Mouse (Mus musculus): ENCODE measurements around the gene Mt2. TPM values are rescaled to one million over a fixed set of nuclear protein-coding genes. Genes with fewer than 3 reads are reported as not detected.

The Mt2 gene
- polyA plus RNA-seq, 1 experiment from 2014 or later: 29.8 TPM

GRCm38 (mm10) chr8:94167244-94167643 lies 5.2 kb upstream of the Mt2 start:
- DNase-seq (ENCODE audit: low spot score, missing footprints) (peak; percentile 100), ATAC-seq (ENCODE audit: low FRiP score) (peak; percentile 58)
- Histone ChIP-seq H3K27me3 (ENCODE audit: control insufficient read depth, insufficient read depth, low read length) (peaks cover 22% of the 10 kb centered on the region), H3K4me3 (ENCODE audit: low read depth, low read length) (no peak overlapping the region), H3K4me2 (no peak overlapping the region), H3K36me3 (ENCODE audit: control insufficient read depth, insufficient read depth, low read length) (no peaks in the 10 kb centered on the region), H3K9ac (ENCODE audit: low read length) (no peak overlapping the region), H3K9me3 (ENCODE audit: control insufficient read depth, low read length) (no peaks in the 10 kb centered on the region), H3K27ac (ENCODE audit: low read depth, low read length) (no peak overlapping the region), H3K4me1 (ENCODE audit: control insufficient read depth, insufficient read depth, low read length) (peaks cover 6% of the 10 kb centered on the region)
- WGBS: 2% methylated on average over 6 of the region's 6 CpGs

DNA sequence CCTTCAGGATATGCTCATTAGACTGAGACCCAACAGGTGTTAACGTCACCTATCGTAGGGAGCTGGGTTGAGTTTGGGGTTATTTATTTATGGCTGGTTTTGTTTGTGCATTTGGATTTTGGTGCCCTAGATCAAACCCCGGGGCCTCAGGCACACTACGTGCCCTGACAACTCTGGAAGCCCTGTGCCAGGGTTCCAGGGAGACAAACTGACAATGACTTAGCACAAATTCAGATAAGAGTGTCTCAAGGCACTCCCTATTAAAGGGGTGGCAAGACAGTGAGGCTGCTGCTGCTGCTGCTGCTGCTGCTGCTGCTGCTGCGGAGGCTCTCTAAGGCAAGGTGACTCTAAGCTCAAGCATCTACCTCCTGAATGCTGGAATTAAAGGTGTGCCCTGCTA lies 2.9 kb upstream of the Mt2 start:
- ATAC-seq (ENCODE audit: low FRiP score): no peak
- WGBS: 93% methylated on average over 5 of the region's 5 CpGs
- no peak overlapping the region for H3K4me3 ChIP-seq (ENCODE audit: low read depth, low read length)
- H3K4me1 ChIP-seq (ENCODE audit: control insufficient read depth, insufficient read depth, low read length): peaks cover 16% of the 10 kb centered on the region
- H3K4me2 ChIP-seq: no peak overlapping the region
- H3K36me3 ChIP-seq (ENCODE audit: control insufficient read depth, insufficient read depth, low read length): no peaks in the 10 kb centered on the region
- no peak overlapping the region for H3K27ac ChIP-seq (ENCODE audit: low read depth, low read length)
- no peaks in the 10 kb centered on the region for H3K9me3 ChIP-seq (ENCODE audit: control insufficient read depth, low read length)
- peaks cover 44% of the 10 kb centered on the region for H3K27me3 ChIP-seq (ENCODE audit: control insufficient read depth, insufficient read depth, low read length)
- no peak overlapping the region for H3K9ac ChIP-seq (ENCODE audit: low read length)
- no peak for DNase-seq (ENCODE audit: low spot score, missing footprints)

DNA sequence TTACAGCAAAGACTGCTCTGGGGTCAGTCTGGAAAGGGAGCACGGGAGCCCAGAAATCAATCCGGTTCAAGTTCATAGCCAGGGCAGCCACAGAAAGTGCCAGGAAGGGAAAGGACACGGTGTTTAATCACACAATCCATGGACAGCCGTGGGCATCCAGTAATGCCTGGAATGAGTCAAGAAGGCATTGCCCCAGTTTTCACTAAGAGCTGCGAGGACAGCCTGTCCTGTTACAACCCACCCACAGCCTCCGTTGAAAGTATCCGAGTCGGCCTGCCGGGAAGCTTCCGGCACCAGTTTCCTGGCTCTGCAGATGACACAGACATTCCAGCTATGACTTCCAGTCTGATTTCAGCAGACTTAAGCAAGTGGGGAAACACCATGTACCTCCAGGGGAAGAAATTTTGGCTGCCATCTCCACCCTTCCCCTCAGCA lies 1.1 kb upstream of the Mt2 start:
- ATAC-seq (ENCODE audit: low FRiP score): no peak
- no peak for DNase-seq (ENCODE audit: low spot score, missing footprints)
- no peak overlapping the region for H3K9ac ChIP-seq (ENCODE audit: low read length)
- H3K27me3 ChIP-seq (ENCODE audit: control insufficient read depth, insufficient read depth, low read length): peaks cover 52% of the 10 kb centered on the region
- no peaks in the 10 kb centered on the region for H3K36me3 ChIP-seq (ENCODE audit: control insufficient read depth, insufficient read depth, low read length)
- no peak overlapping the region for H3K4me2 ChIP-seq
- peaks cover 16% of the 10 kb centered on the region for H3K4me1 ChIP-seq (ENCODE audit: control insufficient read depth, insufficient read depth, low read length)
- no peak overlapping the region for H3K4me3 ChIP-seq (ENCODE audit: low read depth, low read length)
- H3K27ac ChIP-seq (ENCODE audit: low read depth, low read length): no peak overlapping the region
- H3K9me3 ChIP-seq (ENCODE audit: control insufficient read depth, low read length): no peaks in the 10 kb centered on the region
- 51% methylated on average over 10 of the region's 10 CpGs for WGBS

DNA sequence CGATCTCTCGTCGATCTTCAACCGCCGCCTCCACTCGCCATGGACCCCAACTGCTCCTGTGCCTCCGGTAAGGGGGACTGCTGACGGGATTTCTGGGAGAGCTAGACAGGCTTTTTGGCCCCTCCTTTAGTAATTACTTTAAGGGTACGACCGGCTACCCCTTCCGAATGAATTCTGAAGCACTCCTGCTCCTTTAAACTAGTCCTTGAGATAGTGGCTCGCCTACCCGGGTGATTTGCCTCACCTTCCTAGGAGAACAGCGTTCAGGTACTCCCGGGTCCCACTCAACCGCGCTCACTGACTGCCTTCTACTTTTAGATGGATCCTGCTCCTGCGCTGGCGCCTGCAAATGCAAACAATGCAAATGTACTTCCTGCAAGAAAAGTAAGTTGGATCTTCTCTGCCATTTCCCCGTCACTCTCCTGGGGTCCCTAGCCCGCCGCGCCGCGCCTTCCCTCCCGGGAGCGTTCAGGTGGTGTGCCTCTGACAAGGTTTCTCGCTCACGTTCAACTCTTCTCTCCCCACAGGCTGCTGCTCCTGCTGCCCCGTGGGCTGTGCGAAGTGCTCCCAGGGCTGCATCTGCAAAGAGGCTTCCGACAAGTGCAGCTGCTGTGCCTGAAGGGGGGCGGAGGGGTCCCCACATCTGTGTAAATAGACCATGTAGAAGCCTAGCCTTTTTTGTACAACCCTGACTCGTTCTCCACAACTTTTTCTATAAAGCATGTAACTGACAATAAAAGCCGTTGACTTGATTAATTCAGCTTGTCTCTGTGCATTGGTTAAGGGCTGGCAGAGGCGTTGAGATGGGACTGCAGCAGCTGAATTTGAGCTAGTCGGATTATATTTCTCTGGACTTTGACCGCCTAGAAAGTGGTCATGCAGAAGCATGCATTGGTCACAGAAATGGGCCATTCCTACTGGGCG lies 607 bp downstream of the Mt2 start:
- DNase-seq (ENCODE audit: low spot score, missing footprints) (peak; percentile 93), ATAC-seq (ENCODE audit: low FRiP score) (peak; percentile 33; the same call in 1 of the 2 replicates)
- Histone ChIP-seq H3K36me3 (ENCODE audit: control insufficient read depth, insufficient read depth, low read length) (no peaks in the 10 kb centered on the region), H3K27ac (ENCODE audit: low read depth, low read length) (no peak overlapping the region), H3K4me1 (ENCODE audit: control insufficient read depth, insufficient read depth, low read length) (peaks cover 16% of the 10 kb centered on the region), H3K4me3 (ENCODE audit: low read depth, low read length) (peak overlapping the region; percentile 36), H3K27me3 (ENCODE audit: control insufficient read depth, insufficient read depth, low read length) (peaks cover 67% of the 10 kb centered on the region), H3K9me3 (ENCODE audit: control insufficient read depth, low read length) (no peaks in the 10 kb centered on the region), H3K4me2 (peak overlapping the region; percentile 53), H3K9ac (ENCODE audit: low read length) (peak overlapping the region; percentile 30; the same call in 1 of the 2 replicates)
- WGBS: 1% methylated on average over 39 of the region's 39 CpGs

DNA sequence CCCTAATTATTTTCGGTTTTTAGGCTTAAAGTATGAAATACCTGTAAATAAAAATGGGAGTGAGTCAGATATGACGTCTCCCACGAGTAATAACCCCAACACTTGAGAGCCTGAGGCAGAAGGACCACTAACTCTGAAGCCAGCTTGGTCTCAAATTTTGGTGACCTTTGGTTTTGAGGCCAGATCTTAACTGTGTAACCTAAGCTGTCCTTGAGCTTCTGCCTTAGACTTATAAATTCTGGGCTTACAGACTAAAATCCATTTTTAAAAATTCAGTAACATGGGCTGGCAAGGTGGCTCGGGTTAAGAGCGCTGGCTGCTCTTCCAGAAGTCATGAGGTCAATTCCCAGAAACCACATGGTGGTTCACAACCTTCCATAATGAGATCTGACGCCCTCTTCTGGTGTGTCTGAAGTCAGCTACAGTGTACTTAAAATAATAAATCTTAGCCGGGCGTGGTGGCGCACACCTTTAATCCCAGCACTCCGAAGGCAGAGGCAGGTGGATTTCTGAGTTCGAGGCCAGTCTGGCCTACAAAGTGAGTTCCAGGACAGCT lies 1.5 kb downstream of the Mt2 start:
- Histone ChIP-seq H3K27me3 (ENCODE audit: control insufficient read depth, insufficient read depth, low read length) (peaks cover 74% of the 10 kb centered on the region), H3K36me3 (ENCODE audit: control insufficient read depth, insufficient read depth, low read length) (no peaks in the 10 kb centered on the region), H3K27ac (ENCODE audit: low read depth, low read length) (no peak overlapping the region), H3K9me3 (ENCODE audit: control insufficient read depth, low read length) (no peaks in the 10 kb centered on the region), H3K9ac (ENCODE audit: low read length) (no peak overlapping the region), H3K4me3 (ENCODE audit: low read depth, low read length) (no peak overlapping the region), H3K4me1 (ENCODE audit: control insufficient read depth, insufficient read depth, low read length) (peaks cover 16% of the 10 kb centered on the region), H3K4me2 (no peak overlapping the region)
- no peak for DNase-seq (ENCODE audit: low spot score, missing footprints)
- WGBS: 46% methylated on average over 11 of the region's 11 CpGs
- ATAC-seq (ENCODE audit: low FRiP score): no peak

- Histone ChIP-seq H3K4me3 (ENCODE audit: low read depth, low read length) (no peak overlapping the region), H3K36me3 (ENCODE audit: control insufficient read depth, insufficient read depth, low read length) (no peaks in the 10 kb centered on the region)
Observed at GRCm38 (mm10) chr8:94174619-94175213, 2.3 kb downstream of the Mt2 start.

GRCm38 (mm10) chr8:94177716-94178390 lies 5.4 kb downstream of the Mt2 start:
- H3K9ac ChIP-seq (ENCODE audit: low read length): no peak overlapping the region
- ATAC-seq (ENCODE audit: low FRiP score) (no peak), DNase-seq (ENCODE audit: low spot score, missing footprints) (peak; percentile 85)
- peaks cover 73% of the 10 kb centered on the region for H3K27me3 ChIP-seq (ENCODE audit: control insufficient read depth, insufficient read depth, low read length)
- no peaks in the 10 kb centered on the region for H3K9me3 ChIP-seq (ENCODE audit: control insufficient read depth, low read length)
- no peak overlapping the region for H3K4me2 ChIP-seq
- 66% methylated on average over 7 of the region's 7 CpGs for WGBS
- H3K36me3 ChIP-seq (ENCODE audit: control insufficient read depth, insufficient read depth, low read length): no peaks in the 10 kb centered on the region
- H3K4me1 ChIP-seq (ENCODE audit: control insufficient read depth, insufficient read depth, low read length): peaks cover 15% of the 10 kb centered on the region
- no peak overlapping the region for H3K4me3 ChIP-seq (ENCODE audit: low read depth, low read length)
- no peak overlapping the region for H3K27ac ChIP-seq (ENCODE audit: low read depth, low read length)

More at GRCm38 (mm10) chr8:94174619-94175213, 2.3 kb downstream of the Mt2 start:
- Histone ChIP-seq H3K4me2 (no peak overlapping the region), H3K4me1 (ENCODE audit: control insufficient read depth, insufficient read depth, low read length) (peaks cover 20% of the 10 kb centered on the region), H3K27me3 (ENCODE audit: control insufficient read depth, insufficient read depth, low read length) (peaks cover 82% of the 10 kb centered on the region), H3K9me3 (ENCODE audit: control insufficient read depth, low read length) (no peaks in the 10 kb centered on the region), H3K27ac (ENCODE audit: low read depth, low read length) (no peak overlapping the region), H3K9ac (ENCODE audit: low read length) (no peak overlapping the region)
- WGBS: 26% methylated on average over 7 of the region's 7 CpGs
- ATAC-seq (ENCODE audit: low FRiP score): no peak
- DNase-seq (ENCODE audit: low spot score, missing footprints): peak; percentile 84

DNA sequence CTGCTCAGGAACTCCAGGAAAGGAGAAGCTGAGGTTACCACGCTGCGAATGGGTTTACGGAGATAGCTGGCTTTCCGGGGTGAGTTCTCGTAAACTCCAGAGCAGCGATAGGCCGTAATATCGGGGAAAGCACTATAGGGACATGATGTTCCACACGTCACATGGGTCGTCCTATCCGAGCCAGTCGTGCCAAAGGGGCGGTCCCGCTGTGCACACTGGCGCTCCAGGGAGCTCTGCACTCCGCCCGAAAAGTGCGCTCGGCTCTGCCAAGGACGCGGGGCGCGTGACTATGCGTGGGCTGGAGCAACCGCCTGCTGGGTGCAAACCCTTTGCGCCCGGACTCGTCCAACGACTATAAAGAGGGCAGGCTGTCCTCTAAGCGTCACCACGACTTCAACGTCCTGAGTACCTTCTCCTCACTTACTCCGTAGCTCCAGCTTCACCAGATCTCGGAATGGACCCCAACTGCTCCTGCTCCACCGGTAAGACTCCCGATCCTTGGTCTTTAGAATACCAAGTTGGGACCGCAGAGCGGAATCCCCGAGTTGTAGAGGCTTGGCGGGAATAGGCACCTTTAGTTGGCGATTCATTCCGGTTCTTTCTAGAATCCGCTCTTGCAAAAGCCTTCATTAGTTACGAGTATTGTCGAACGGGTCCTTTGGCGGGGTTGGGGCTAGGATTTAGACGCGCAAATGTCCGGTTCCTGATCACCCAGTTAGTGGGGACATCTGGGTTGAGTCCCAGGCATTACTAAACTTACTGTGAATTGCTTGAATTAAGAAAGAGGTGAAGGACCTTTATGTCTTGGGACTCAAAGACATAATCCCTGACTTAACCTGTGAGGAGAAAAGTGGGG lies 6.6 kb downstream of the Mt2 start, which contains the start of gene Mt1:
Gene Mt1 (plus strand): TSS at position 226 of the 856 bp plus-strand sequence.
- ATAC-seq (ENCODE audit: low FRiP score) (peak; percentile 77), DNase-seq (ENCODE audit: low spot score, missing footprints) (peak; percentile 97)
- Histone ChIP-seq H3K9ac (ENCODE audit: low read length) (peak within 1 kb of the TSS; percentile 6; the same call in 1 of the 2 replicates), H3K27me3 (ENCODE audit: control insufficient read depth, insufficient read depth, low read length) (peaks cover 74% of the 10 kb centered on the region), H3K4me2 (peak within 1 kb of the TSS; percentile 59), H3K4me3 (ENCODE audit: low read depth, low read length) (peak within 1 kb of the TSS; percentile 30), H3K36me3 (ENCODE audit: control insufficient read depth, insufficient read depth, low read length) (no peaks in the 10 kb centered on the region), H3K27ac (ENCODE audit: low read depth, low read length) (no peak within 1 kb of the TSS), H3K9me3 (ENCODE audit: control insufficient read depth, low read length) (no peaks in the 10 kb centered on the region), H3K4me1 (ENCODE audit: control insufficient read depth, insufficient read depth, low read length) (peaks cover 15% of the 10 kb centered on the region)
- WGBS: under 1% methylated on average over 50 of the region's 50 CpGs

Measured in midbrain, embryonic 11.5 days (tissue).